Mouse (Mus musculus): Measurements from ENCODE around the gene Tmem86b. TPM values are rescaled to one million over a fixed set of nuclear protein-coding genes. Genes with fewer than 3 reads are reported as not detected.
"Not testable (repeated sequence)": the region's sequence is repeated elsewhere in the genome, so short reads cannot be mapped to it uniquely, and the experiment has no call there.

The Tmem86b gene
- polyA plus RNA-seq, 1 experiment from 2014 or later, result 1.3 TPM

DNA sequence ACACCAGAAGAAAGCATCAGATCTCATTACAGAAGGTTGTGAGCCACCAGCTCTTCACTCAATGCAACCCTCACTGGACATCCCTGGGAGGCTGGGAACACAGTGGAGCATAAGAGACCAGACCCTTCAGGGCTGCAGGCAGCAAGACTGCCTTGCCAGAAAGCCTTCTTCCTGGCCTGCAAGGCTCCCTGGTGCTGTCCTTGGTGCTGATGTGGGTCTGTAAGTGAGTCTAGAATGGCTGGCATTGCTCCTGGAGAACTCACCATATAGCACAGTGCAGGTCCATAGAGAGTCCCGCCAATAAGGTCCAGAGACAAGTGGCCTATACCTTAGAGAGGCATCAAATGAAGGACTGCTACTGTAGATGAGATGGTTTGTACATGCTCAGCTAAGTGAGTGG is 11.2 kb downstream of the Tmem86b start:
- no peak overlapping the region for H3K27ac ChIP-seq (replicated peaks)
- 25% methylated on average over 1 of the region's 1 CpGs for WGBS
- no peaks in the 10 kb centered on the region for H3K27me3 ChIP-seq
- no peaks in the 10 kb centered on the region for H3K36me3 ChIP-seq
- H3K4me1 ChIP-seq, result no peaks in the 10 kb centered on the region
- no peaks in the 10 kb centered on the region for H3K9me3 ChIP-seq (replicated peaks)
- no peak for ATAC-seq (ENCODE audit: insufficient number of reproducible peaks, low FRiP score, low TSS enrichment, low read depth)
- no peak overlapping the region for H3K4me3 ChIP-seq (replicated peaks)
- no peak overlapping the region for H3K4me2 ChIP-seq (replicated peaks)
- H3K9ac ChIP-seq, result no peak overlapping the region

DNA sequence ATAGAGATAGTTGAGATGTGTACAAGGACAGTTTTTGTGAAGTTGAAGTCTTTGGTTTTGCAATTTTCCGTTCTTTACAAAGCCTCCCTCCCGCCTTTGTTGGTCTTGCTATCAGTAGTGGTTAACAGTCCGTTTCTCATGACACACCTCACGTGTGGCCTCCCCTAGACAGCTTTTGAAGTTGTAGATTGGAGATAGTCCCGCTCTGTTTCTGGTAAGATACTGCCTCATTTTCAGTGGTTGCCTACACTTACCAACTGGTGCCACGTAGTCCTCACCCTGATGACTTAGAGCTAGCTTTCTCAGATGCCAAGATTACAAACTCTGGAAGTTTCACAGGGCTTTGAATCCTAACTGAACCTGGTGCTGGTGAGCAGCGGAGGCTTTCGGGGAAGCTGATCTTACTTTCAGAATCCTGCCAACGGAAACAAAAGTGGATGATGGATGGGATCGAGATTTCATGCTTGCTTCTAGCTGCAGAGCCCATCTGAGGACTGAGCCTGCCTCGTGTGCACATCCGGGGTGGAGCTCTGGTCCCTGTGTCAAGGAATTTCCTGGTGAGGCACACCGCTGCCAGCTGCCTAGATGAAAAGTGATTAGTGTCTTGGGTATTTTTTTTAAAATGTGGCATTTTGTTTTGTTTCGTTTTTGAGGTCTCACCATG is 17.4 kb downstream of the Tmem86b start:
- no peak for ATAC-seq (ENCODE audit: insufficient number of reproducible peaks, low FRiP score, low TSS enrichment, low read depth)

DNA sequence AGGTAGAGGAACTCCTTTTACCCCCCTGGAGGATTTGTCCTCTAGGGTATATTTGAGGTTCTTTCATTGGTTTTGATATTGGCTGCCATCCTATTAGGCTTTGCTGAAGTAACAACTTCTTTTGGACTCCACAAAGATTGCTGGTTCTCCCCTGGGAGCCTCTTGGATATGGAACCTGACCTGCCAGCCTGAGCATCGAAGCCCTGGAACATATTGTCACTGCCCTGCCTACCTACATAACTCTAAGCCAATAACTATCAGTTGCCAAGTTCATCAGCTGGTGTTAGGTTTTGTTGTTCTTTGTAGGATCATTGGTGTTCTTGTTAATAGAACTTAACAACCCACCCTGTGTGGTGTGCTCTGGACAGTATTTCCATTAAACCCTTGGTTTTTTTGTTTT is 18.3 kb downstream of the Tmem86b start:
- WGBS, result 81% methylated on average over 1 of the region's 1 CpGs
- Histone ChIP-seq H3K27me3 (no peaks in the 10 kb centered on the region), H3K9ac (no peak overlapping the region), H3K4me1 (no peaks in the 10 kb centered on the region), H3K36me3 (no peaks in the 10 kb centered on the region), H3K4me3 (replicated peaks) (no peak overlapping the region), H3K4me2 (replicated peaks) (no peak overlapping the region), H3K27ac (replicated peaks) (no peak overlapping the region), H3K9me3 (replicated peaks) (no peaks in the 10 kb centered on the region)
- no peak for ATAC-seq (ENCODE audit: insufficient number of reproducible peaks, low FRiP score, low TSS enrichment, low read depth)

More for the DNA sequence above, 17.4 kb downstream of the Tmem86b start:
- H3K36me3 ChIP-seq, result no peaks in the 10 kb centered on the region
- H3K4me2 ChIP-seq (replicated peaks), result no peak overlapping the region
- no peaks in the 10 kb centered on the region for H3K27me3 ChIP-seq
- H3K9me3 ChIP-seq (replicated peaks), result no peaks in the 10 kb centered on the region
- WGBS, result 73% methylated on average over 14 of the region's 14 CpGs
- no peak overlapping the region for H3K27ac ChIP-seq (replicated peaks)
- no peak overlapping the region for H3K4me3 ChIP-seq (replicated peaks)
- H3K9ac ChIP-seq, result no peak overlapping the region
- H3K4me1 ChIP-seq, result no peaks in the 10 kb centered on the region

DNA sequence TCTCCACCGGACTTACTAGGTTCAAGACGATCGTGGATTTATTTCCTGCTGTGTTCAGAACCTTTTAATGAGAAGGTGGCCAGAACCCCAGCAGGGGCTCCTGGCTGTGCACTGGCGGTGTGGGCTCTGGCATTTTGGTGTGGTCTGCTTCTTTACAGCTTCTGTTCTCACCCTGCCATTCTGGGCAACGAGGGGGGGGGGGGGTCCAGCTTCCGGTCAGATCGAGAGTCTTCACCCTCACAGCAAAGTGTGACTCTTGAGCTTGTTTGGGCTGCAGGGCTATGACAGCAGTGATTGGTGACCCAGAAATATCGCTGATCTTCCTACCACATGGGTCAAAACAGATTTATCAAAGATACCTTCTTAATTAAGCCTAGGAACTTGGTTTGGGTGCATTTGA is 18.8 kb downstream of the Tmem86b start:
- H3K4me1 ChIP-seq, result no peaks in the 10 kb centered on the region
- no peaks in the 10 kb centered on the region for H3K9me3 ChIP-seq (replicated peaks)
- H3K36me3 ChIP-seq, result no peaks in the 10 kb centered on the region
- no peak overlapping the region for H3K4me2 ChIP-seq (replicated peaks)
- H3K27ac ChIP-seq (replicated peaks), result no peak overlapping the region
- no peak for ATAC-seq (ENCODE audit: insufficient number of reproducible peaks, low FRiP score, low TSS enrichment, low read depth)
- 62% methylated on average over 8 of the region's 8 CpGs for WGBS
- H3K4me3 ChIP-seq (replicated peaks), result no peak overlapping the region
- H3K9ac ChIP-seq, result no peak overlapping the region
- no peaks in the 10 kb centered on the region for H3K27me3 ChIP-seq

DNA sequence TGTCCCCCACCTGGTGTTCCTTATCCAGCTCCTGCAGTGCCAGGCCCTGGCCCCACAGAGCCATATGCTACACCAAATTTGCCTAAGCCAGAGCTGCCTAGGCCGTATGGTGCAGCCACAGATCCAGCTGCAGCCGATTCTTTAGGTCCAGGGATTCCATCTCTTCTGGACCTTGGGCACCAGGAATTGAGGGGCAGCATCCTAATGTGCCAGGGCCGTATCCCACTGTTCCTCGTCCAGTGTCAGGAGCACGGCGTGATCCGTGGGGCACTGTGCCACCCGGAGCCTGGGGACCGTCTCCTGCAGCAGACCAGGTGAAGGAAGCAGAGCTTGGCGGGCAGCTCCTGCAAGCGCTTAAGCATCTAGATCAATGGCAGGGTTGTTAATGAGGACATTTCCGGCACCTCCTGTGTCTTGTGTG is 19.3 kb downstream of the Tmem86b start:
- WGBS, result 74% methylated on average over 12 of the region's 12 CpGs
- H3K27ac ChIP-seq (replicated peaks), result no peak overlapping the region
- H3K27me3 ChIP-seq, result no peaks in the 10 kb centered on the region
- H3K4me3 ChIP-seq (replicated peaks), result no peak overlapping the region
- H3K4me1 ChIP-seq, result no peaks in the 10 kb centered on the region
- H3K36me3 ChIP-seq, result no peaks in the 10 kb centered on the region
- no peaks in the 10 kb centered on the region for H3K9me3 ChIP-seq (replicated peaks)
- H3K9ac ChIP-seq, result no peak overlapping the region
- H3K4me2 ChIP-seq (replicated peaks), result no peak overlapping the region
- no peak for ATAC-seq (ENCODE audit: insufficient number of reproducible peaks, low FRiP score, low TSS enrichment, low read depth)

DNA sequence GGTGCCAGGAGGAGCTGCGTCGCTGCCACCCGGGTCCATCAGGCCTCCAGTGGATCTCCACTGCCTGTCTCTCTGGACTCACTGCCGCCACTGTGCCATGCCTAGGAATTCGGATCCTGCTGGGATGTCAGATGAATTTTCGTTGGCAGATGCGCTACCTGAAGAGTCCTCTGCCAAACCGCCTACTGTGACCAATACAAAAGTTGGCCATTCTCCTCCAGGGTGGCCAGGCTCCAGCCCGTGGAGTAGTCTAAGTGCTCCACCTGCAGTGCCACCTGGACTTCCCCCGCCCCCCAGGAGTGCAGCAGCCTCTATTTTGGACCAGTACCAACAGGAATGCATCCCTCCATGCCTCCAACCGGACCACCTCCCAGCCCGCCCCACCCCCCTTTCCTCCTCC is 19.7 kb downstream of the Tmem86b start:
- Histone ChIP-seq H3K27ac (replicated peaks) (no peak overlapping the region), H3K4me1 (no peaks in the 10 kb centered on the region), H3K9ac (no peak overlapping the region), H3K4me3 (replicated peaks) (no peak overlapping the region), H3K27me3 (no peaks in the 10 kb centered on the region), H3K4me2 (replicated peaks) (no peak overlapping the region), H3K9me3 (replicated peaks) (no peaks in the 10 kb centered on the region), H3K36me3 (no peaks in the 10 kb centered on the region)
- WGBS, result 79% methylated on average over 12 of the region's 12 CpGs
- ATAC-seq (ENCODE audit: insufficient number of reproducible peaks, low FRiP score, low TSS enrichment, low read depth), result no peak

DNA sequence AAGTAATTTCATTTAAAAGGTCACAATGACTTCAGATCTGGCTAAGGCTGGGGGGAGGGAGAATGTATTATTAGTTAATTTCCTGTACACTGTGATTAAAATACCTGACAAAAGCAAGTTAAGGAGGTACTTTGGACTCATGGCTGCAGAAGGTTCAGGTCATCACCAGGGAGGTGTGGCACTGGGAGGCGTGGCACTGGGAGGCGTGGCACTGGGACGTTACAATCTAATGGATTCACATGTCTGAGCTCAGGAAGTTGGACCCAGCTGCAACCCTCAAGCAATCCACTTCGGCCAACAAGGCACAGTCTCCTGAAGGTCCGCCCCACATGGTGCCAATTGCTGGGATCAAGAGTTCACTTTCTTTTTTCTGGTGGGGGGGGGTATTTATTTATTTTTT is 23.2 kb downstream of the Tmem86b start:
- Histone ChIP-seq H3K27me3 (no peaks in the 10 kb centered on the region), H3K9me3 (replicated peaks) (no peaks in the 10 kb centered on the region), H3K4me2 (replicated peaks) (no peak overlapping the region), H3K9ac (no peak overlapping the region), H3K4me1 (no peaks in the 10 kb centered on the region), H3K4me3 (replicated peaks) (no peak overlapping the region), H3K36me3 (no peaks in the 10 kb centered on the region), H3K27ac (replicated peaks) (no peak overlapping the region)
- 53% methylated on average over 5 of the region's 5 CpGs for WGBS
- no peak for ATAC-seq (ENCODE audit: insufficient number of reproducible peaks, low FRiP score, low TSS enrichment, low read depth)

DNA sequence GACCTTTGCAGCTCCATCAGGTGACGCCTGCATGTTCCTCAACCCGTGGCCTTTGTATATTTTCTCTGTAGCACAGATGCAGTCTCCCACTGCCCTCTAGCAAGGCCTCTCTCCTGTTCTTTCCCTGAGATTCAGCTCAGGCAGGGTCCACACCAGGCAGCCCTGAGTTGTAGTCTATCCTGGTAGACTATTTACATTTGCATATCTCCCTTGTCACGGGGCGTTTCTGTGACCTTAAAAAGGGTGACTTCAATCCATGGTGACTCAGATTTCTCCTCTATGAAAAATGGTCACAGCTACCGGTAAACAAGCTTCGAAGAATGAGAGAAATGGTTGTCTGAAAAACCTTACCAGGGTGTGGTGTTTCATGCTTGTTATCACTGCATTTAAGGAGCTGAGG is 27.3 kb downstream of the Tmem86b start, which contains the start of gene Ptprh:
Gene Ptprh (minus strand): TSS at position 169 of the 400 bp plus-strand sequence.
- no peaks in the 10 kb centered on the region for H3K27me3 ChIP-seq
- H3K9ac ChIP-seq, result no peak within 1 kb of the TSS
- 76% methylated on average over 6 of the region's 6 CpGs for WGBS
- H3K9me3 ChIP-seq (replicated peaks), result no peaks in the 10 kb centered on the region
- no peak within 1 kb of the TSS for H3K27ac ChIP-seq (replicated peaks)
- no peak for ATAC-seq (ENCODE audit: insufficient number of reproducible peaks, low FRiP score, low TSS enrichment, low read depth)
- no peak within 1 kb of the TSS for H3K4me3 ChIP-seq (replicated peaks)
- no peaks in the 10 kb centered on the region for H3K4me1 ChIP-seq
- no peak within 1 kb of the TSS for H3K4me2 ChIP-seq (replicated peaks)
- no peaks in the 10 kb centered on the region for H3K36me3 ChIP-seq

DNA sequence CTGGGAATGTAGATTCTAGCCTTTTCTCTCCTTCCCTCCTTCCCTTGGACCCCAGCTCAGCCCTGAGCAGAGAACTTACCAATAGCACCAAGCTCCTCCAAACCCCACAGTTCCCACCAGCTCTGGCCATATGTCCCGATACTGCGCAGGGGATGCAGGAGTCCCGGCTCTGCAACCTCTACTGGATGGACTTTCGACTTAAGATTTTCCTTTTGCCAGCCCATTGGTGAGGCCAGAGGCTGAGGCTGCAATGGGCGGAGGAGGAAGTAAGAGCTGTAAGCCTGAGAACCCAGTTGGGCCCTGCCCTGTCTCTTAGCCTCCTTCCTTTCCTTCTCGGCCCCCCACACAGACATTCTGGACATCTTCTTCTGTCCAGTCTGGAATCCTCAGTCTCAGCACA is 28.3 kb downstream of the Tmem86b start:
- no peaks in the 10 kb centered on the region for H3K27me3 ChIP-seq
- H3K4me2 ChIP-seq (replicated peaks), result no peak overlapping the region
- H3K9me3 ChIP-seq (replicated peaks), result no peaks in the 10 kb centered on the region
- no peak overlapping the region for H3K9ac ChIP-seq
- H3K27ac ChIP-seq (replicated peaks), result no peak overlapping the region
- ATAC-seq (ENCODE audit: insufficient number of reproducible peaks, low FRiP score, low TSS enrichment, low read depth), result no peak
- no peaks in the 10 kb centered on the region for H3K36me3 ChIP-seq
- no peaks in the 10 kb centered on the region for H3K4me1 ChIP-seq
- 83% methylated on average over 6 of the region's 6 CpGs for WGBS
- no peak overlapping the region for H3K4me3 ChIP-seq (replicated peaks)

DNA sequence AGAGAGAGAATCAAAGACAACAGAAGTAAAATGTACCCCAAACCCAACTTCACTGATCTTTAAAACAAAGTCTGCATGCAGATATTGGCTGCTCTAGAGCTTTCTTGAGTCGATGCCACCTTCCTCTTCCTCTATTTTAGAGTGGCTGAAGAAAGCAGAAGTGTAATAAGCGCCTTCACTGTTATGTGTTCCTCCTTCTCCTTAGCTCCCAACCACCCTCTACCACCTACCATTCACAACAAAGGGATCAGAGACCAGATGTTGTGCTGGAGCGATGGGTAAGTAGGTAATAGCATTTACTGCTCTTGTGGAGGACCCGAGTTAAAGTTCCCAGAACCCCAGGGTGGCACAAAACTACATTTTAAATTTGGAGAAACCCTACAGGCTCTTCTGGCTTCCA is 34.2 kb downstream of the Tmem86b start:
- not testable (repeated sequence) for H3K27me3 ChIP-seq; H3K4me2 ChIP-seq (replicated peaks); H3K27ac ChIP-seq (replicated peaks); H3K9ac ChIP-seq; H3K4me3 ChIP-seq (replicated peaks); H3K36me3 ChIP-seq; ATAC-seq (ENCODE audit: insufficient number of reproducible peaks, low FRiP score, low TSS enrichment, low read depth); H3K4me1 ChIP-seq; H3K9me3 ChIP-seq (replicated peaks)
- WGBS, result 73% methylated on average over 4 of the region's 4 CpGs

DNA sequence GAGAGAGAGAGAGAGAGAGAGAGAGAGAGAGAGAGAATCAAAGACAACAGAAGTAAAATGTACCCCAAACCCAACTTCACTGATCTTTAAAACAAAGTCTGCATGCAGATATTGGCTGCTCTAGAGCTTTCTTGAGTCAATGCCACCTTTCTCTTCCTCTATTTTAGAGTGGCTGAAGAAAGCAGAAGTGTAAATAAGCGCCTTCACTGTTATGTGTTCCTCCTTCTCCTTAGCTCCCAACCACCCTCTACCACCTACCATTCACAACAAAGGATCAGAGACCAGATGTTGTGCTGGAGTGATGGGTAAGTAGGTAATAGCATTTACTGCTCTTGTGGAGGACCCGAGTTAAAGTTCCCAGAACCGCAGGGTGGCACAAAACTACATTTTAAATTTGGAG is 49.7 kb downstream of the Tmem86b start:
- H3K4me2 ChIP-seq (replicated peaks); H3K27ac ChIP-seq (replicated peaks); H3K4me1 ChIP-seq; ATAC-seq (ENCODE audit: insufficient number of reproducible peaks, low FRiP score, low TSS enrichment, low read depth); H3K36me3 ChIP-seq; H3K9ac ChIP-seq; H3K9me3 ChIP-seq (replicated peaks); H3K27me3 ChIP-seq; H3K4me3 ChIP-seq (replicated peaks): not testable (repeated sequence)
- 78% methylated on average over 3 of the region's 3 CpGs for WGBS

Measured in embryonic facial prominence, embryonic 15.5 days (tissue).